Mouse (Mus musculus): ENCODE data around the gene Gpr87.

Gene Gpr87

DNA sequence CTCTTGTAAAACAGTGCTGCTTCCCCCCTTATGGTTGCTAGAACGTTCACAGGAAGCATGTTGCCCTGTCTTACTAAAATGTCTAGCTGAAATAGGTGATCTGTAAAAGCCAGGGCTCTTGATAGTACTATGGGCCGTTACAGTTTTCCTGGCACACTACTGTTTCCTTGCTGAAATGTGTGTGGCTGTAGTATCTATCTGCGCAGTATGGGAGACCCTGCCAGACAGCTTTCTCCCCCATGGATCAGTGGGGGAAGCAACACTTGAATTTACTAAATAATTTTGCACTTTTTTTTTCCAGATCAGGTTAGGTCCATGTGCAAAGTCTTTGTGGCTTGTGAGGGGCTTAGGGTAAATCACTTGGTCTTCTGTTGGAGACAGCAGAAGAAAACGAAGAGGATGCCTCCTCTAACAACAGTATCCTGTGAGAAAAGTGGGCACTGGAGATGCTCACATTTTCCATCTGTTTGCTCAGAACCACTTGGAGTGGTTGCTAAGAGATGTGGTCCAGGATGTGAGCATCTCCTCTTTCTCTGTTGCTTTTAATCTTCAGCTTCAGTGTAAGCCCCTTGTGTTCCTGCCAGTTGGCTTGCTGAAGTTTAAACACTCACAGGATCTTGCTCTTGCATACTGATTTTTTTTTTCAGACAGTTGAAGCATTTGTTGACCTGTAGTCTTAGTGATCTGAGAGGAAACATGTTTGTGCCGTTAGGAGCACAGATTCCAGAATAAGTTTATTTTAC, 58.8 kb downstream of the Gpr87 start:
- DNase-seq = no peak

DNA sequence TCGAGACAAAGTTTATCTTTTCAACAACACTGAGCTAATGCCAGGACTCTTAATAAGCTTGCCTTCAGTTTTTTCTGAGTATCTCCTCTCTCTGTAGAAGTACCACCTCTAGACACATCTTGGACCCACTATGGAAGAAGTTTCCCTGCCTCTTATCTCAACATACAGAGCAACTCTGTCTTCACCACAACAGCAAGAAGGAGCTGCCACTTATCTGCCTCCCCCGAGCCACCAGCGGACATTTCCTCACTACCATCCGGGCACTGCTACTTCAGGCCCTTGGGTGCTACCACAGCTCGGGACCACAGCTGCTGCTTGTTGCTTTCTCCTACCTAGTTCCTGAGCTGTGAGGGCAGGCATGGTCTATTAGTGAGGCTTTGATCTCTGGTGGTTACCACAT, 61.7 kb downstream of the Gpr87 start:
- DNase-seq = no peak

DNA sequence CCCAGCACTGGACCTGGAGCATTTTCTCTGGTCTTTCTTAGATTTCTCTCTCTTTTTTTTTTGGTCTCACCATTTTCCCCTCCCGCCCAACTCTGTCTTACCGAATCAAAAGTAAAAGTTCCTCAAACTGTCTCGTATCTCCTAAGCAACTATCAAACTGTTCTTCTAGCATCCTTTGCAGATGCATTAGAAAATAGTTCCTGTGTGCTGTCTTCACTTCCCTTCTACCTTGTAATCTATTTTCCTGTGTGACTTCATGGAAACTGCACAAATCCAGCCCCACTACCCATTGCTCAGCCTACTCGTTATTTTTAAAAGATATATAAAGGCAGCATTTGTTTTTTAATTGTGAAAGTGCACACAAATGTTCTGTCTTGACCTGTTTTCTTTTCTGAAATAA, 62.9 kb downstream of the Gpr87 start:
- no peak for DNase-seq

DNA sequence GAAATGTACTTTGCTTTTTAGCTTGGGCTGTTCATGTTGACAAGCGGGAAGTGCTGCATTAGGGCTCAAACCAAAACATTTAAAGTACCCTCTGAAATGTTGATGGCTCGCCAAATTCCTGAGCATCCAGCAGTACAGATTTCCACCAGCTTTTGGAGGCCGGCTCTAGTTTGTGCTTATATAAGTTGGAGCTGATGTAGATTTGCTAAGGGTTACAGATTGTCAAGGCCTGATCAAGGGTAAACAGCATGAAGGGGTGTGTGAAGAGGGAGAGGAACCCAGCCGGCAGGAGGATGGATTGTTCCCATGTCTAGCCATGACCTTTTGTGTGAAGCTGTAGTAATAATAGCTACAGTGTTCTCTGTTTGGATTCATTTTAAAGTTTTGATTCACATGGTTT, 63.8 kb downstream of the Gpr87 start:
- no peak for DNase-seq

DNA sequence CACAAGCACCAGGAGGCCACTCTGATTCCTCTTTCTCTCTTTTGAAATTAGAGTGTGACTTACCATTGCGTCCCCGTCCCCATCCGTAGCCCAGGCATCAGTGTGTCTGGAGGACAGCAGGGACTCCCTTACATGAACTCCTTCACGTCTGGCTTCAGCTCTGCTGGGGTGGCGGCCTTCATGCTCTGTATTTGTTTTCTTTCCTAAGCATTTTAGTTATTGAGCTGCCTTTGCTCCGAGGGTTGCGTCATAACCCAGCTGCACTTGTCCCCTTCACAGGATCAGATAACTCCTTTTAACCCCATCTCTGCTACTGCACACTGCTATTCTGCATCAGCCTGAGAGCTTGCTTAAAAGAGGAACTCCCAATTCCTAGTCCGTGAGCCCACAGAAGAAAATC, 64.5 kb downstream of the Gpr87 start:
- peak; percentile 29 to 35 for DNase-seq

DNA sequence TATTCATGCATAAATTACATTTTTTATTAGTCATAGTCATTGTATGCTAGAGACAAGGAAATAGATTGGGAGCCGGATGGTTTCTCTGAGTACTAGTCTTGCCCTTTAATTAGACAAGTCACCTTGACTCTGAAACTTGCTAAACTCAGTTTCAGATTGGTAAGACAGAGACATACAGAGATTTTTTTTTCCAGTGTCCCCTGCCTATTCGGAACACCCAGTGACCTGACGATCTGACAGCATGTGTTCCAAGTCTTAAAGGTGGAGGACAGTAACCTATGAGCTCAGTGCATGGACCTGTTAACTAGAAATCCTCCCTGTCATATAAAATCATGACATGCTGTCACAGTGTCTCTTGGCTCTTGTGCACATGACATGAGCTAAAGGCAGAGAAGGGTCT, 65.4 kb downstream of the Gpr87 start:
- no peak for DNase-seq
